Comparison of ENCODE assay signal across 20 mouse cellular contexts in the genomic region with DNA sequence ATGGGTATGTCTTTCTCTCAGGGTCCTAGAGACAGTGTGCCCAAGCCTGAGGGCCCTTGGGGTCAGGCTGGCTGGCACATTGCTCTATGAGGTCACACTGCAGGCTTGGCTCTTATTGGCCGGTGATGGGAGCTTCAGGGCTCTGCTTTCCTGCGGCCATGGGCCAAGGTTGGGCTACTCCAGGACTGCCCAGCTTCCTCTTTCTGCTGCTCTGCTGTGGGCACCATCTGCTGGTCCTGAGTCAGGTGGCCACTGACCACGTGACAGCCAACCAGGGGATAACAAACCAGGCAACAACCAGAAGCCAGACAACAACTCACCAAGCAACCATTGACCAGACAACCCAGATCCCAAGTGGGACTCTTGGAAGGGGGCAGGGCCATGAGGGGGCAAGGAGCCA. TPM values are rescaled to one million over a fixed set of nuclear protein-coding genes. Genes with fewer than 3 reads are reported as not detected.
DNase-seq lines count a peak whose midpoint lies in the region; ATAC-seq lines count a peak whose summit lies in the region.
"Had no signal": no experiment of that assay in that cellular context is flagged by ENCODE, and none has a peak within 500 bp of the region (broad histone marks: within the 10 kb centered on the region; RNA-seq: fewer than 3 reads in every experiment).

No protein-coding gene starts in this region.

- no peak overlapping the region for H3K4me3 ChIP-seq in midbrain, embryonic 16.5 days (ENCODE audit: low read depth, low read length)
- no peak overlapping the region for H3K4me3 ChIP-seq in forebrain, embryonic 11.5 days (ENCODE audit: low read depth, low read length)
- H3K4me3 ChIP-seq: embryonic facial prominence, embryonic 12.5 days; heart, embryonic 12.5 days; layer of hippocampus, adult 2 months; limb, embryonic 15.5 days had no signal

- H3K27ac ChIP-seq in midbrain, embryonic 16.5 days (ENCODE audit: low read length), result no peak overlapping the region
- no peak overlapping the region for H3K27ac ChIP-seq in forebrain, embryonic 11.5 days (ENCODE audit: low read depth, low read length)
- H3K27ac ChIP-seq: embryonic facial prominence, embryonic 12.5 days; layer of hippocampus, adult 2 months; limb, embryonic 15.5 days had no signal

- peaks cover 8% of the 10 kb centered on the region for H3K27me3 ChIP-seq in midbrain, embryonic 16.5 days (ENCODE audit: control insufficient read depth, insufficient read depth, low read depth, low read length)
- H3K27me3 ChIP-seq in forebrain, embryonic 11.5 days (ENCODE audit: control insufficient read depth, insufficient read depth, low read length), result no peaks in the 10 kb centered on the region

- no peak overlapping the region for H3K9ac ChIP-seq in midbrain, embryonic 16.5 days (ENCODE audit: low read depth, low read length)
- H3K9ac ChIP-seq in forebrain, embryonic 11.5 days (ENCODE audit: low read length), result no peak overlapping the region
- H3K9ac ChIP-seq: embryonic facial prominence, embryonic 12.5 days; heart, embryonic 12.5 days; limb, embryonic 15.5 days; liver, postnatal 0 days had no signal

- no peaks in the 10 kb centered on the region for H3K4me1 ChIP-seq in midbrain, embryonic 16.5 days (ENCODE audit: control insufficient read depth, insufficient read depth, low read length)
- no peaks in the 10 kb centered on the region for H3K4me1 ChIP-seq in forebrain, embryonic 11.5 days (replicated peaks; ENCODE audit: control insufficient read depth, insufficient read depth, low read length)
- H3K4me1 ChIP-seq: embryonic facial prominence, embryonic 12.5 days; heart, embryonic 12.5 days; limb, embryonic 15.5 days had no signal

- peak; percentile 21 to 25 for DNase-seq in kidney, adult 8-10 months
- DNase-seq in kidney, postnatal 10 days, result no peak
- peak; percentile 45 for DNase-seq in cerebellum, adult 11 months
- DNase-seq in cerebellum, adult 9-11 months, result peak; percentile 77
- no peak for DNase-seq in forebrain, embryonic 11.5 days (ENCODE audit: low spot score)
- DNase-seq: adrenal gland, postnatal 25 days; heart, postnatal 4 days; liver, postnatal 0 days; right cerebral cortex, postnatal 4 days had no signal

- no peak overlapping the region for H3K4me2 ChIP-seq in midbrain, embryonic 16.5 days (ENCODE audit: low read length)
- H3K4me2 ChIP-seq in forebrain, embryonic 11.5 days (ENCODE audit: low read depth, low read length, severe bottlenecking), result no peak overlapping the region
- H3K4me2 ChIP-seq: embryonic facial prominence, embryonic 12.5 days; heart, embryonic 12.5 days; limb, embryonic 15.5 days had no signal

- no peaks in the 10 kb centered on the region for H3K9me3 ChIP-seq in midbrain, embryonic 16.5 days (replicated peaks; ENCODE audit: control insufficient read depth, low read length, poor library complexity, severe bottlenecking)
- no peaks in the 10 kb centered on the region for H3K9me3 ChIP-seq in forebrain, embryonic 11.5 days (ENCODE audit: control insufficient read depth, low read length)
- H3K9me3 ChIP-seq: embryonic facial prominence, embryonic 12.5 days; heart, embryonic 12.5 days; limb, embryonic 15.5 days had no signal

- no peaks in the 10 kb centered on the region for H3K36me3 ChIP-seq in midbrain, embryonic 16.5 days (ENCODE audit: control insufficient read depth, insufficient read depth, low read length)
- H3K36me3 ChIP-seq in forebrain, embryonic 11.5 days (ENCODE audit: control insufficient read depth, insufficient read depth, low read length), result no peaks in the 10 kb centered on the region
- H3K36me3 ChIP-seq: embryonic facial prominence, embryonic 12.5 days; heart, embryonic 12.5 days; limb, embryonic 15.5 days had no signal

- WGBS in midbrain, embryonic 16.5 days, result 82% methylated on average over 3 of the region's 3 CpGs
- WGBS in forebrain, embryonic 11.5 days, result 80% methylated on average over 3 of the region's 3 CpGs

- peak; percentile 58 for ATAC-seq in megakaryocyte, adult 5-6 weeks (ENCODE audit: poor library complexity, severe bottlenecking)
- ATAC-seq in midbrain, embryonic 16.5 days, result no peak
- ATAC-seq in forebrain, embryonic 11.5 days (replicated peaks; ENCODE audit: low FRiP score), result no peak
- ATAC-seq: CD4-positive, CD25-positive, alpha-beta regulatory T cell, adult 4 months; liver, postnatal 0 days had no signal

RNA-seq across cellular contexts. Expression of a gene that starts 7.3 kb away (rescaled TPM):
- 7.3 and 9.0 TPM in 2 replicates for total RNA-seq in megakaryocyte, adult 5-6 weeks (2015)
- total RNA-seq in megakaryocyte, adult 5-6 weeks (2017), result 3.2 and 6.9 TPM in 2 replicates
- 7.0 and 8.2 TPM in 2 replicates for polyA plus RNA-seq in midbrain, embryonic 16.5 days (2015; fragmentation: Nextera tagmentation; extraction: Ambion mirVana)
- polyA plus RNA-seq in forebrain, embryonic 11.5 days (2014; fragmentation: Nextera tagmentation; extraction: Ambion mirVana), result 0.67 and 0.90 TPM in 2 replicates
- polyA plus RNA-seq: CD4-positive, CD25-positive, alpha-beta regulatory T cell, adult 4 months had no signal

RNA-seq across cellular contexts. Expression of a gene that starts 19.4 kb away (rescaled TPM):
- total RNA-seq in megakaryocyte, adult 5-6 weeks (2015), result not detected in 2 replicates
- total RNA-seq in megakaryocyte, adult 5-6 weeks (2017), result not detected in 2 replicates
- polyA plus RNA-seq in midbrain, embryonic 16.5 days (2015; fragmentation: Nextera tagmentation; extraction: Ambion mirVana), result 0.09 TPM in 1 of 2 replicates, not detected in the other
- polyA plus RNA-seq in forebrain, embryonic 11.5 days (2014; fragmentation: Nextera tagmentation; extraction: Ambion mirVana), result not detected in 2 replicates
- total RNA-seq: adrenal gland, postnatal 25 days; gastrocnemius, postnatal 14 days; heart, postnatal 4 days; layer of hippocampus, adult 2 months; left cerebral cortex, postnatal 14 days had no signal
- polyA plus RNA-seq: CD4-positive, CD25-positive, alpha-beta regulatory T cell, adult 4 months; embryonic facial prominence, embryonic 12.5 days; heart, embryonic 12.5 days; limb, embryonic 15.5 days; liver, postnatal 0 days; neural tube, embryonic 14.5 days; thymus, postnatal 0 days had no signal

RNA-seq across cellular contexts. Expression of a gene that starts 21.9 kb away (rescaled TPM):
- total RNA-seq in megakaryocyte, adult 5-6 weeks (2015), result 0.30 TPM in 1 of 2 replicates, not detected in the other
- 0.37 TPM in 1 of 2 replicates, not detected in the other for total RNA-seq in megakaryocyte, adult 5-6 weeks (2017)
- polyA plus RNA-seq in midbrain, embryonic 16.5 days (2015; fragmentation: Nextera tagmentation; extraction: Ambion mirVana), result 83.7 and 87.0 TPM in 2 replicates
- polyA plus RNA-seq in forebrain, embryonic 11.5 days (2014; fragmentation: Nextera tagmentation; extraction: Ambion mirVana), result 11.5 and 13.7 TPM in 2 replicates

RNA-seq across cellular contexts. Expression of a gene that starts 32.9 kb away (rescaled TPM):
- total RNA-seq in megakaryocyte, adult 5-6 weeks (2015), result 0.07 TPM in 1 of 2 replicates, not detected in the other
- not detected in 2 replicates for total RNA-seq in megakaryocyte, adult 5-6 weeks (2017)
- 1.8 and 2.2 TPM in 2 replicates for polyA plus RNA-seq in midbrain, embryonic 16.5 days (2015; fragmentation: Nextera tagmentation; extraction: Ambion mirVana)
- polyA plus RNA-seq in forebrain, embryonic 11.5 days (2014; fragmentation: Nextera tagmentation; extraction: Ambion mirVana), result 0.39 and 0.41 TPM in 2 replicates
- total RNA-seq: gastrocnemius, postnatal 14 days had no signal
- polyA plus RNA-seq: heart, embryonic 12.5 days; liver, postnatal 0 days had no signal

Comparison
In these comparisons a context has a peak if more than half of its experiments do, and no peak if none do; other contexts are left out.
1. DNase-seq: peak in kidney, adult 8-10 months (2 of 2), cerebellum, adult 11 months (single experiment) and cerebellum, adult 9-11 months (single experiment); none in kidney, postnatal 10 days (single experiment) and forebrain, embryonic 11.5 days (single experiment).